Mouse (Mus musculus): ENCODE measurements around the gene Tmem190. TPM values are rescaled to one million over a fixed set of nuclear protein-coding genes. Genes with fewer than 3 reads are reported as not detected.

Tmem190 gene
- polyA plus RNA-seq, 1 experiment from 2014 or later: 0.48 TPM

- Histone ChIP-seq H3K4me3 (ENCODE audit: low read depth, low read length) (no peak overlapping the region), H3K9ac (ENCODE audit: low read depth, low read length) (no peak overlapping the region), H3K4me2 (ENCODE audit: low read length) (no peak overlapping the region), H3K9me3 (replicated peaks; ENCODE audit: control insufficient read depth, low read length, poor library complexity, severe bottlenecking) (no peaks in the 10 kb centered on the region), H3K36me3 (ENCODE audit: control insufficient read depth, insufficient read depth, low read length) (no peaks in the 10 kb centered on the region), H3K4me1 (ENCODE audit: control insufficient read depth, insufficient read depth, low read length) (no peaks in the 10 kb centered on the region), H3K27ac (ENCODE audit: low read length) (no peak overlapping the region), H3K27me3 (ENCODE audit: control insufficient read depth, insufficient read depth, low read depth, low read length) (no peaks in the 10 kb centered on the region)
- WGBS: 53% methylated on average over 1 of the region's 1 CpGs
- no peak for ATAC-seq
Observed at GRCm38 (mm10) chr7:4759670-4760069, 23.1 kb upstream of the Tmem190 start.

DNA sequence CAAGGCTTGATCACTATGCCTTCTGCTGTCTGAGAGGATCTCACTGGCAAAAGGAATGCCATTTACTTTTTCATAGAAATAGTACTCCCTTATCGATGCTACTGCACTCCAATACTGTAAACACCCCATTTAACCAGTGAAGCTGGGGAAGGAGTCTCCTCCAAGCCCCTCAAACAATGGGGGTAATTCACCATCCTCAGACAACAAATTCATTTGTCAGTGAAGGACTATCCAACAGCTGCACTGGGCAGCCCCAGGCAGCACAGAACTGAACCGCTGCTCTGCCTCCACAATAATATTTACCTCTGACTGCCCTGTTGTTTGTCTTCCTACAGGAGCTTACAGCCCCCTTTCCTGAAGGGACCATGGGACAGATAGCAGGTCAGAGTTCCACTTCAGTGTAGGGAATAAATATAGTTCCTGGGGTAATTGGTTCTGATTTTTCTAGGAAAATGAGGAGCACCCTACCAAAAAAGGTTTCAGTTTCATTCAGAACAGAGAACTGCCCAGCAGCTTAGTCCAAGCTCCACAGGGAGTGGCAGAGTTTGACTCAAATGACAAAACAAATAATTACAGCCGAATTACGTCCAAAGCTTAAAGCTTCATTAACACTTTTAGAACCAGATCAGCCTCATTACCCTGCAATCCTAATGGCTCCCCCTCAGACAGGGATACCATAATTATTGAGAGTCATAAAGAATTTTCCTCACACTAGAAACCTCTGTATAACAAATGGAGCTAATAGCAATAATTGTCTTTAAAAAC is 17.6 kb upstream of the Tmem190 start:
- Histone ChIP-seq H3K9ac (ENCODE audit: low read depth, low read length) (no peak overlapping the region), H3K4me2 (ENCODE audit: low read length) (no peak overlapping the region), H3K27me3 (ENCODE audit: control insufficient read depth, insufficient read depth, low read depth, low read length) (no peaks in the 10 kb centered on the region), H3K4me1 (ENCODE audit: control insufficient read depth, insufficient read depth, low read length) (no peaks in the 10 kb centered on the region), H3K4me3 (ENCODE audit: low read depth, low read length) (no peak overlapping the region), H3K27ac (ENCODE audit: low read length) (no peak overlapping the region), H3K9me3 (replicated peaks; ENCODE audit: control insufficient read depth, low read length, poor library complexity, severe bottlenecking) (no peaks in the 10 kb centered on the region), H3K36me3 (ENCODE audit: control insufficient read depth, insufficient read depth, low read length) (no peaks in the 10 kb centered on the region)
- ATAC-seq: no peak
- 11% methylated on average over 4 of the region's 4 CpGs for WGBS

DNA sequence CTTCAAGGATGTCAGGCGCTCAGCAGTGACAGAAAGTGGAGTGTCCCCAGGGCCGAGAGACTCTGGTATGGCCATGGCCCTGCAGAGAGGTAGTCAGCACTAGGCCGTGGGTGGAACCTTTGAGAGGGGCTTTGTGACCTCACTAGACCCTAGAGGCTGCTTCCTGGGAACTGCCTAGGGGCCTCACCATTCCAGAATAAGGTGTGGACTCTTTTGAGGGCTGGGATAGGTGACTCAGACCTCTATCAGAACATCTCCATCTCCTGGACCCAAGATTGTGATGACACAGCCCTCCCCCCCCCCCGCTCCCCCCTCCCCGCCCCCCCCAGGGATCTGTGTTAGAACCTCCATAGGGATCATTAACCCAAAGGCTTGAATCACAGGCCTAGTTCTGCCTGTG is 11.5 kb upstream of the Tmem190 start, which contains the start of gene Fam71e2:
TSS of gene Fam71e2 (minus strand) at position 101 of the 400 bp plus-strand sequence.
- H3K4me1 ChIP-seq (ENCODE audit: control insufficient read depth, insufficient read depth, low read length): no peaks in the 10 kb centered on the region
- H3K27ac ChIP-seq (ENCODE audit: low read length): no peak within 1 kb of the TSS
- no peak within 1 kb of the TSS for H3K4me3 ChIP-seq (ENCODE audit: low read depth, low read length)
- 89% methylated on average over 4 of the region's 5 CpGs for WGBS
- peaks cover 8% of the 10 kb centered on the region for H3K27me3 ChIP-seq (ENCODE audit: control insufficient read depth, insufficient read depth, low read depth, low read length)
- no peak for ATAC-seq
- H3K4me2 ChIP-seq (ENCODE audit: low read length): no peak within 1 kb of the TSS
- H3K9me3 ChIP-seq (replicated peaks; ENCODE audit: control insufficient read depth, low read length, poor library complexity, severe bottlenecking): no peaks in the 10 kb centered on the region
- H3K36me3 ChIP-seq (ENCODE audit: control insufficient read depth, insufficient read depth, low read length): no peaks in the 10 kb centered on the region
- no peak within 1 kb of the TSS for H3K9ac ChIP-seq (ENCODE audit: low read depth, low read length)

DNA sequence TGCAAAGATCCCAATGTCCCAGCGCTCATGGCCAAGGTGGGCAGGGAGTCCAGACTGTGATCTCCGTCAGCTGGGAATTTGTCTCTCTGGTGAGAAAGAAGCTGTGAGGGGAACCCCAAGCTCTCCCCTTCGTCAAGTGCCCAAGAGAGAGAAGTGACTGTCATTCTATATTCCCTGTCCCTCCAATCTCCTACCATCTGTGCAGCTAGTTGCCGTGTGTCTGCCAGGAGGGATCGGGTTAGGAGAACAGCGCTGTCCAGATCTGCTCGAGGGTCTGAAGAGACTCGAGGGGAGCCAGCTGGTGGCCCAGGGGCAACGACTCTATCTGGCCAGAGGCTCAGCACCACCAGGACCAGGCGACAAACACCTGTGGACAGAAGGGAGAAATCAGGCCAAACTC is 6.6 kb upstream of the Tmem190 start:
- H3K9me3 ChIP-seq (replicated peaks; ENCODE audit: control insufficient read depth, low read length, poor library complexity, severe bottlenecking): no peaks in the 10 kb centered on the region
- WGBS: 54% methylated on average over 10 of the region's 10 CpGs
- no peak overlapping the region for H3K27ac ChIP-seq (ENCODE audit: low read length)
- H3K4me3 ChIP-seq (ENCODE audit: low read depth, low read length): no peak overlapping the region
- no peaks in the 10 kb centered on the region for H3K36me3 ChIP-seq (ENCODE audit: control insufficient read depth, insufficient read depth, low read length)
- peaks cover 37% of the 10 kb centered on the region for H3K27me3 ChIP-seq (ENCODE audit: control insufficient read depth, insufficient read depth, low read depth, low read length)
- H3K4me2 ChIP-seq (ENCODE audit: low read length): no peak overlapping the region
- ATAC-seq: no peak
- no peak overlapping the region for H3K9ac ChIP-seq (ENCODE audit: low read depth, low read length)
- H3K4me1 ChIP-seq (ENCODE audit: control insufficient read depth, insufficient read depth, low read length): no peaks in the 10 kb centered on the region

DNA sequence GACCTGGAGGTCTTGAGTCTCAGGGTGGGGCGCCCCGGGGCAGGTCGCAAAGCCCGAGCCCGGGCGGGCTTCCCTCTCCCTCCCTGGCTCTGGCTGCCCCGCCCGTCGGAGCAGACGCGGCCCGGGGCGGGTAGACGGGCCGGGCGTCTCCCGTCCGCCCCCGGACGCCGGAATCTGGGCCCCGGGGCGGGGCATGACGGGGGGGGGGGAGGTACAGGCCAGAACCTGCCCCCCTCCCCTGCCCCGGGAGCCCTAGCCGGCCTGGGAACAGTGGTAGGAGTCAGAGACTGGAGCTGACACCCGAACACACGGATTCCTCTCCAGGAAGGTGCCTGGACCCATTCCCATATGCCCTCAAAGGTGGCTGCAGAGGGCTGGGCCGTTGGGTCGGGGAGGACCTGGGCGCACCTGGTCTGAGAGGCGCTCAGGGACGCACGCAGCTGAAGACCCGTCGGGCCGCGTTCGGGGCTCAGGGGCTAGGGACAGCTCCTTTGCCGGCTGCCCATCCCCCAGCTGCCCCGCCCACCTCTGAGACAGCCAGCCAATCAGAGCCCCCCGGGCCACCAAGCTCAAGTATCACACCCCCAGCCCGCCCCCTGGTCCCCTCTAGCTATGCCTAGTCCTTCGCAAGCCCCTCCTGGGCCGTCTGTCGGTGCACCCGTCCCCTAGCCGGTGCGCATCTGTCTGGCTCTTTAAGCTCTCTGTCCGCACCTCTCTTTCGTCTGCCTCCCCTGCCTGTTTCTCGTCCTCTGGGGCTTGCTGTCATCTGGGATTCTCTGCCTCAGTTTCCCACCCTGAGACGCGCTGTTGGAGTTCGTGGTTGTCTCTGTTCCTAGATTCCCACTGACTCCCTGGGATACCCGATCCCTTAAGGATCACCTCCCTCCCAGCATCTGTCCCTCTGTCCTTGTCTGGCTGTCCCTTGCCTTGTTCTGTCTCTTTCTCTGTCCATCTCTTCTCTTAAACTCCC is 5.6 kb upstream of the Tmem190 start:
- Histone ChIP-seq H3K27ac (ENCODE audit: low read length) (no peak overlapping the region), H3K4me1 (ENCODE audit: control insufficient read depth, insufficient read depth, low read length) (no peaks in the 10 kb centered on the region), H3K4me3 (ENCODE audit: low read depth, low read length) (peak overlapping the region; percentile 41), H3K36me3 (ENCODE audit: control insufficient read depth, insufficient read depth, low read length) (no peaks in the 10 kb centered on the region), H3K4me2 (ENCODE audit: low read length) (peak overlapping the region; percentile 58), H3K9me3 (replicated peaks; ENCODE audit: control insufficient read depth, low read length, poor library complexity, severe bottlenecking) (no peaks in the 10 kb centered on the region), H3K9ac (ENCODE audit: low read depth, low read length) (peak overlapping the region; percentile 58), H3K27me3 (ENCODE audit: control insufficient read depth, insufficient read depth, low read depth, low read length) (peaks cover 37% of the 10 kb centered on the region)
- peak; percentile 63 for ATAC-seq
- WGBS: 1% methylated on average over 32 of the region's 56 CpGs

- Histone ChIP-seq H3K4me3 (ENCODE audit: low read depth, low read length) (no peak overlapping the region), H3K9ac (ENCODE audit: low read depth, low read length) (no peak overlapping the region), H3K27ac (ENCODE audit: low read length) (no peak overlapping the region), H3K4me2 (ENCODE audit: low read length) (no peak overlapping the region), H3K27me3 (ENCODE audit: control insufficient read depth, insufficient read depth, low read depth, low read length) (peaks cover 37% of the 10 kb centered on the region), H3K36me3 (ENCODE audit: control insufficient read depth, insufficient read depth, low read length) (no peaks in the 10 kb centered on the region), H3K9me3 (replicated peaks; ENCODE audit: control insufficient read depth, low read length, poor library complexity, severe bottlenecking) (no peaks in the 10 kb centered on the region), H3K4me1 (ENCODE audit: control insufficient read depth, insufficient read depth, low read length) (no peaks in the 10 kb centered on the region)
- WGBS: 5% methylated on average over 18 of the region's 20 CpGs
- ATAC-seq: no peak
Observed at GRCm38 (mm10) chr7:4777851-4778637, 4.7 kb upstream of the Tmem190 start.

DNA sequence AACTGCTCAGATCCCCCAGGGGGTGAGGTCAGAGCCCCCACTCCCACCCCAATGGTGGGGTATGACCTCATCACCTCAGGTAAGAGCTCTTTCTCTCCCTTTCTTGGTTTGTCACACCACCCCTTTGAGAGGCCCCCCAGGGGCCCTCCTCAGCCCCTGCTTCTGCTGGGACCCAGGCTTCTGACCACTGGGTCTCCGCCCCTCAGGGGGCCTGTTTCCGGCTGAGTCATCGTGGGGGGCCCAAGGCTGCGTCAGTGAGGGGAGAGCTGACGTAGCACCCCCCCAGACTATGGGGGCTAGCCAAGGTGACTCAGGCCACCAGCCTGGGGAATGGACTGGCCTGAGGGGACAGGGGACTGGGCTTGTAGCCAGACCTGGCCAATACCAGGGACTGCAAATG is 2.8 kb upstream of the Tmem190 start:
- no peak overlapping the region for H3K27ac ChIP-seq (ENCODE audit: low read length)
- H3K9me3 ChIP-seq (replicated peaks; ENCODE audit: control insufficient read depth, low read length, poor library complexity, severe bottlenecking): no peaks in the 10 kb centered on the region
- H3K36me3 ChIP-seq (ENCODE audit: control insufficient read depth, insufficient read depth, low read length): no peaks in the 10 kb centered on the region
- 41% methylated on average over 5 of the region's 5 CpGs for WGBS
- ATAC-seq: no peak
- no peak overlapping the region for H3K4me3 ChIP-seq (ENCODE audit: low read depth, low read length)
- H3K4me1 ChIP-seq (ENCODE audit: control insufficient read depth, insufficient read depth, low read length): no peaks in the 10 kb centered on the region
- peaks cover 37% of the 10 kb centered on the region for H3K27me3 ChIP-seq (ENCODE audit: control insufficient read depth, insufficient read depth, low read depth, low read length)
- H3K9ac ChIP-seq (ENCODE audit: low read depth, low read length): no peak overlapping the region
- H3K4me2 ChIP-seq (ENCODE audit: low read length): no peak overlapping the region

- Histone ChIP-seq H3K36me3 (ENCODE audit: control insufficient read depth, insufficient read depth, low read length) (no peaks in the 10 kb centered on the region), H3K4me1 (ENCODE audit: control insufficient read depth, insufficient read depth, low read length) (no peaks in the 10 kb centered on the region), H3K9ac (ENCODE audit: low read depth, low read length) (no peak overlapping the region), H3K27ac (ENCODE audit: low read length) (no peak overlapping the region), H3K9me3 (replicated peaks; ENCODE audit: control insufficient read depth, low read length, poor library complexity, severe bottlenecking) (no peaks in the 10 kb centered on the region), H3K4me3 (ENCODE audit: low read depth, low read length) (no peak overlapping the region), H3K27me3 (ENCODE audit: control insufficient read depth, insufficient read depth, low read depth, low read length) (peaks cover 21% of the 10 kb centered on the region), H3K4me2 (ENCODE audit: low read length) (no peak overlapping the region)
- no peak for ATAC-seq
- 67% methylated on average over 3 of the region's 3 CpGs for WGBS
Observed at GRCm38 (mm10) chr7:4782130-4782529, 607 bp upstream of the Tmem190 start.

Data from midbrain, embryonic 16.5 days (tissue).